Mouse (Mus musculus) limb, embryonic 15.5 days (tissue): ENCODE measurements around the gene Fzd4. TPM values are rescaled to one million over a fixed set of nuclear protein-coding genes. Genes with fewer than 3 reads are reported as not detected.

Source experiments
- polyA plus RNA-seq: library from polyadenylated mRNA; unstranded; fragments of >200 nt; fragmentation: Nextera tagmentation; extraction: Ambion mirVana; gene quantifications from 2 replicates; pipeline ENCODE4 v1.2.1, GENCODE M21; 2015

Gene Fzd4
- polyA plus RNA-seq, 1 experiment from 2014 or later, result 12.3 TPM

Other genes with a start within 250 kb of the Fzd4 start
- 19.4 and 20.8 TPM in 2 replicates for gene Tmem135, start 133 bp upstream of the Fzd4 start, polyA plus RNA-seq
- 81.4 and 85.1 TPM in 2 replicates for gene Prss23, start 122.8 kb downstream of the Fzd4 start, polyA plus RNA-seq
- 1.7 and 2.0 TPM in 2 replicates for gene Me3, start 228.0 kb downstream of the Fzd4 start, polyA plus RNA-seq